Mouse (Mus musculus) heart, embryonic 11.5 days (tissue): ENCODE results near the gene Thpo. TPM values are rescaled to one million over a fixed set of nuclear protein-coding genes. Genes with fewer than 3 reads are reported as not detected.

Source experiments
- ATAC-seq: fragments of 200-750 bp; cut with Nextera tagmentation; replicated peaks from 2 replicates; pipeline ENCODE4 v1.8.0; 2017; ENCODE audit warnings: moderate library complexity; ENCODE audit not compliant: insufficient number of reproducible peaks, low FRiP score, low TSS enrichment
- H3K27ac ChIP-seq: fragments of 300-500 bp; sonication (generic); 2 replicates; pipeline ENCODE4 v1.5.1; 2014; ENCODE audit warnings: mild to moderate bottlenecking, low read depth, low read length
- H3K27me3 ChIP-seq: fragments of 300-500 bp; sonication (generic); 2 replicates; pipeline ENCODE4 v1.6.1; 2014; ENCODE audit warnings: mild to moderate bottlenecking, low read length, mixed read lengths; ENCODE audit not compliant: control insufficient read depth, insufficient read depth
- H3K36me3 ChIP-seq: fragments of 300-500 bp; sonication (generic); 2 replicates; pipeline ENCODE4 v1.6.1; 2014; ENCODE audit warnings: mild to moderate bottlenecking, low read length, moderate library complexity, mixed read lengths; ENCODE audit not compliant: control insufficient read depth, insufficient read depth
- H3K4me1 ChIP-seq: fragments of 300-500 bp; sonication (generic); 2 replicates; pipeline ENCODE4 v1.6.1; 2014; ENCODE audit warnings: low read length; ENCODE audit not compliant: control insufficient read depth, insufficient read depth
- H3K4me2 ChIP-seq: fragments of 300-500 bp; sonication (generic); 2 replicates; pipeline ENCODE4 v1.6.1; 2014; ENCODE audit warnings: mild to moderate bottlenecking, moderate library complexity
- H3K4me3 ChIP-seq: fragments of 300-500 bp; sonication (generic); 2 replicates; pipeline ENCODE4 v1.5.1; 2014; ENCODE audit warnings: low read depth, low read length
- H3K9ac ChIP-seq: fragments of 300-500 bp; sonication (generic); 2 replicates; pipeline ENCODE4 v1.6.1; 2014; ENCODE audit warnings: mild to moderate bottlenecking, low read depth, low read length, moderate library complexity
- H3K9me3 ChIP-seq: fragments of 300-500 bp; sonication (generic); replicated peaks from 2 replicates; pipeline ENCODE4 v1.6.1; 2016; ENCODE audit warnings: low read length; ENCODE audit not compliant: control insufficient read depth
- WGBS: fragments of 180-500 bp; shearing (Covaris S2); extraction: QIAGEN DNeasy Blood & Tissue Kit; methylation state at CpG from one replicate; pipeline ENCODE4 v1.1.7; 2014; ENCODE audit not compliant: insufficient replicate concordance; 5-methylcytosine and 5-hydroxymethylcytosine counted together
- polyA plus RNA-seq: library from polyadenylated mRNA; unstranded; fragments of >200 nt; fragmentation: Nextera tagmentation; extraction: Ambion mirVana; gene quantifications from 2 replicates; pipeline ENCODE4 v1.2.1, GENCODE M21; 2014

Gene Thpo
- polyA plus RNA-seq, 1 experiment from 2014 or later, result 0.49 TPM

- Histone ChIP-seq H3K9ac (peak overlapping the region; percentile 75), H3K9me3 (no peaks in the 10 kb centered on the region), H3K36me3 (no peaks in the 10 kb centered on the region), H3K4me2 (peak overlapping the region; percentile 99), H3K27ac (no peak overlapping the region), H3K4me1 (peaks cover 6% of the 10 kb centered on the region; the same call in 1 of the 2 replicates), H3K27me3 (peaks cover 48% of the 10 kb centered on the region), H3K4me3 (peak overlapping the region; percentile 63)
- under 1% methylated on average over 27 of the region's 30 CpGs for WGBS
- ATAC-seq, result peak; percentile 20; the same call in 1 of the 2 replicates
Observed at GRCm38 (mm10) chr16:20732251-20732924, 1.9 kb downstream of the Thpo start.

GRCm38 (mm10) chr16:20731688-20732087, 2.6 kb downstream of the Thpo start:
- Histone ChIP-seq H3K27ac (no peak overlapping the region), H3K4me2 (no peak overlapping the region), H3K27me3 (peaks cover 44% of the 10 kb centered on the region), H3K9me3 (no peaks in the 10 kb centered on the region), H3K9ac (no peak overlapping the region), H3K4me1 (peaks cover 6% of the 10 kb centered on the region; the same call in 1 of the 2 replicates), H3K4me3 (no peak overlapping the region), H3K36me3 (no peaks in the 10 kb centered on the region)
- WGBS, result 64% methylated on average over 5 of the region's 5 CpGs
- ATAC-seq, result no peak

GRCm38 (mm10) chr16:20730293-20730711, 4.0 kb downstream of the Thpo start:
- H3K36me3 ChIP-seq, result no peaks in the 10 kb centered on the region
- no peak overlapping the region for H3K4me3 ChIP-seq
- H3K4me1 ChIP-seq, result peaks cover 6% of the 10 kb centered on the region; the same call in 1 of the 2 replicates
- no peak overlapping the region for H3K9ac ChIP-seq
- no peak for ATAC-seq
- no peak overlapping the region for H3K27ac ChIP-seq
- peaks cover 35% of the 10 kb centered on the region for H3K27me3 ChIP-seq
- 31% methylated on average over 5 of the region's 5 CpGs for WGBS
- no peak overlapping the region for H3K4me2 ChIP-seq
- H3K9me3 ChIP-seq, result no peaks in the 10 kb centered on the region

GRCm38 (mm10) chr16:20726384-20726783, 7.9 kb downstream of the Thpo start:
- no peak overlapping the region for H3K4me2 ChIP-seq
- H3K4me1 ChIP-seq, result no peaks in the 10 kb centered on the region
- H3K9ac ChIP-seq, result no peak overlapping the region
- H3K27me3 ChIP-seq, result peaks cover 3% of the 10 kb centered on the region; the same call in 1 of the 2 replicates
- no peaks in the 10 kb centered on the region for H3K9me3 ChIP-seq
- no peak for ATAC-seq
- H3K27ac ChIP-seq, result no peak overlapping the region
- peaks cover 6% of the 10 kb centered on the region; the same call in 1 of the 2 replicates for H3K36me3 ChIP-seq
- H3K4me3 ChIP-seq, result no peak overlapping the region
- WGBS, result 45% methylated on average over 1 of the region's 1 CpGs

DNA sequence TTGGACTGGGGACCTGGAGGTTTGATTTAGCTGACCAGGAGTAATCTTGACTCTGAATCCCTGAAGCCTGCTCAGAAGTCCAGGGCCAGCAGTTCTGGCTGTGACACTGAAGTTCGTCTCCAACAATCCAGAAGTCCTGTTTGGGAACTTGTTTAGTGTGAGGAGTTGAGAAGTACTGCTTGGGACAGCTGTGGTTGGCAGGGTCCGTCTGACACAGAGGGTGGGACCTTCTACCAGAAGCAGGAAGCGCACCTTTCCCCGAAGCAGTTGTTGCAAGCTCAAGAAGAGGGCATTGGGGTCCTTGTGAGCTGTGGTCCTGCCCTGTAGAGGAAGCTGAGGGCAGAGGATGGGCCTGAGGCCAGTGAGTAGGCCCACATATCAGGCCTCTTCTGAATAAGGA, 8.6 kb downstream of the Thpo start:
- WGBS, result 83% methylated on average over 4 of the region's 4 CpGs
- H3K4me1 ChIP-seq, result no peaks in the 10 kb centered on the region
- no peaks in the 10 kb centered on the region for H3K9me3 ChIP-seq
- peaks cover 7% of the 10 kb centered on the region; the same call in 1 of the 2 replicates for H3K36me3 ChIP-seq
- H3K27ac ChIP-seq, result no peak overlapping the region
- H3K4me3 ChIP-seq, result no peak overlapping the region
- 0 out of 2 replicates have a peak, but pooled peaks cover 3% of the 10 kb centered on the region for H3K27me3 ChIP-seq
- no peak overlapping the region for H3K9ac ChIP-seq
- no peak for ATAC-seq
- H3K4me2 ChIP-seq, result no peak overlapping the region

- H3K9ac ChIP-seq, result no peak overlapping the region
- peaks cover 10% of the 10 kb centered on the region; the same call in 1 of the 2 replicates for H3K36me3 ChIP-seq
- 65% methylated on average over 7 of the region's 7 CpGs for WGBS
- H3K27me3 ChIP-seq, result 0 out of 2 replicates have a peak, but pooled peaks cover 3% of the 10 kb centered on the region
- H3K4me3 ChIP-seq, result no peak overlapping the region
- ATAC-seq, result no peak
- H3K27ac ChIP-seq, result no peak overlapping the region
- H3K9me3 ChIP-seq, result no peaks in the 10 kb centered on the region
- H3K4me1 ChIP-seq, result no peaks in the 10 kb centered on the region
- no peak overlapping the region for H3K4me2 ChIP-seq
Observed at GRCm38 (mm10) chr16:20725321-20725720, 9.0 kb downstream of the Thpo start.

DNA sequence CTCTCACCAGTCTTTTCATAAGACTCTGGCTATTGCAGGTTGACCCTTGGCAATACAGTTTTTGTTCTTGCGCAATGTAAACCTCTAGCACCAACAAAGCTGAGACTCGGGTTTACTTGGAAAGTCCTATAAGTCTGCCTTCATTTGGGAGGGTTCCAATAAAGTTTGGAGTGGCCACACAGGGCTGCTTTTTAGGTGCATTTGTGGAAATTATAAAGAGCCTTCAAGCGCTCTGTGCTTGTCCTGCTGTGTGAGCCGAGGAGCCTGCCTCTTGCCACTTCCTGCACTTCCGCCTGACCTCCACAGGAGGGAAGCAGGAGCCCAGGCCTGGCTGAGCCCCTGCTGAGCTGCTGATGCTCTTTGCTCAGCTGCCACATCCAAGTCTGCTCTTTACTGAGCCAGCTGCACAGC, 10.0 kb downstream of the Thpo start:
- 27% methylated on average over 5 of the region's 5 CpGs for WGBS
- no peaks in the 10 kb centered on the region for H3K9me3 ChIP-seq
- no peak overlapping the region for H3K27ac ChIP-seq
- 0 out of 2 replicates have a peak, but pooled peaks cover 3% of the 10 kb centered on the region for H3K27me3 ChIP-seq
- no peak overlapping the region for H3K9ac ChIP-seq
- H3K4me1 ChIP-seq, result no peaks in the 10 kb centered on the region
- 0 out of 2 replicates have a peak, but pooled peaks have one; percentile 27 for ATAC-seq
- no peak overlapping the region for H3K4me2 ChIP-seq
- no peak overlapping the region for H3K4me3 ChIP-seq
- peaks cover 11% of the 10 kb centered on the region; the same call in 1 of the 2 replicates for H3K36me3 ChIP-seq

DNA sequence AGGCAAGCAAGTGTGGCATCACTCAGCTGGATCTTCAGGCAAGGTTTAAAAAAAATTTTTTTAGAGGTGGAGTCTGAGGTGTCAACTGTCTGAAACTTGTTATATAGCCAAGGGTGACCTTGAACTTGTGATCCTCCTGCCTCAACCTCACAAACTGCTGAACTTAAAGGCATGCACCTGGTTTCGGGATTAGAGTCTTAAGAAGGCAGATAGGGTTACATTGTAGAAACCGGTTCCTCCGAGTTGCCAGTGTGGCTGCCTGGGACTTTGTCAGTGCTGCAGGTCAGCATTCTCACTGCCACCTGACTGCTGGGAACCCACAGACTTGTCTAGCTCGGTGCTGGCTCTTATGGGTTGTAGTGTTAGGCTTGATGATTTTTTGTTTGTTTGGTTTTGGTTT, 11.1 kb downstream of the Thpo start:
- Histone ChIP-seq H3K9ac (no peak overlapping the region), H3K4me2 (no peak overlapping the region), H3K27ac (no peak overlapping the region), H3K4me1 (peaks cover 5% of the 10 kb centered on the region; the same call in 1 of the 2 replicates), H3K4me3 (no peak overlapping the region), H3K9me3 (no peaks in the 10 kb centered on the region), H3K27me3 (0 out of 2 replicates have a peak, but pooled peaks cover 3% of the 10 kb centered on the region), H3K36me3 (peaks cover 11% of the 10 kb centered on the region; the same call in 1 of the 2 replicates)
- ATAC-seq, result no peak
- WGBS, result 37% methylated on average over 4 of the region's 4 CpGs
